12 mouse cellular contexts compared by ENCODE assay signal in the genomic region with DNA sequence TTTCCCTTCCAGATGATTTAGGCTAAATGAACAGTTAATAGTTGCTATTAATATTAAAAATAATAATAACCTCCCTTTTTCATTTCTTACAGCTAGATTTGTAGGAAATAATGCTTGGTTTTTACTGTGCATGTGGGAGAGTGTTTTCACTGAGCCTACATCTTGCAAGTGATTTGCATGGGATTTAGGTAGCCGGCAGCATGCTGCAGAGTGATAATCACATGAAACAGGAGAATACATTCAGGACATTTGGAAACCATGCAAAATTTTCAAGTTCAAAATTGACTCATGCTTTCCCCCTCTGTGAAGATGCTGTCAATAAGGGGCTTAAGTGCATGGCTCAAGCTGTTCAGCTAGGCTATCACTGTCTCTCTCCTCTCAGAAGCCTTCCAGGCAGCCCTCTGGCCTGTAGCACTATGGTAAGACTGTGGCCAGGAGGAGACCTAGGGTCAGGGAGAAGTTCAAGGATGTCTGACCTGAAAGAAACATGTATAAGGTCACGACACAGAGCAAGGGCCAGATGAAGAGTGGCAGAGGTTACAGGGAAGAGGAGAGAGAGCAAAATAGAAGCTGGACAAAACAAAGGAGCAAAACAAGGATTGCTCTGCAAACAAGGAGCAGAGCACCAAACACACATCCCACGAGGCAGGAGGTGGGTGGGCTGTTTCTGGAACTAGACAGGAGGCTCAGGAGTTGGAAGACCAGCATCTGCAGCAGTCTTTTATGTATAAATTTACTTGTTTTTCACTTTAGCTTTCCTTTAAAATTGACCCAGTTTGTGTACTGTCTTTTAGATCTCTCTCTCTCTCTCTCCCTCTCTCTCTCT.
A peak's percentile ranks its signal among the peaks of the same experiment; 100 is the strongest.
DNase-seq lines count a peak whose midpoint lies in the region; ATAC-seq lines count a peak whose summit lies in the region.
"Had no signal": no experiment of that assay in that cellular context is flagged by ENCODE, and none has a peak within 500 bp of the region (broad histone marks: within the 10 kb centered on the region; RNA-seq: fewer than 3 reads in every experiment).

No protein-coding gene starts in this region.

- 0 out of 2 replicates have a peak, but pooled peaks cover under 1% of the 10 kb centered on the region for H3K4me1 ChIP-seq in hindbrain, embryonic 11.5 days (replicated peaks; ENCODE audit: control insufficient read depth, insufficient read depth, low read length)
- H3K4me1 ChIP-seq in midbrain, embryonic 12.5 days = peaks cover 12% of the 10 kb centered on the region
- H3K4me1 ChIP-seq: heart, embryonic 10.5 days had no signal

- no peak overlapping the region for H3K4me2 ChIP-seq in hindbrain, embryonic 11.5 days (replicated peaks; ENCODE audit: low read depth, low read length)
- H3K4me2 ChIP-seq in midbrain, embryonic 12.5 days (replicated peaks) = no peak overlapping the region

- H3K9me3 ChIP-seq in hindbrain, embryonic 11.5 days (ENCODE audit: control insufficient read depth, low read length) = no peaks in the 10 kb centered on the region
- no peaks in the 10 kb centered on the region for H3K9me3 ChIP-seq in midbrain, embryonic 12.5 days
- H3K9me3 ChIP-seq: heart, embryonic 10.5 days had no signal

- WGBS in hindbrain, embryonic 11.5 days = 31% methylated on average over 3 of the region's 3 CpGs
- WGBS in midbrain, embryonic 12.5 days = 24% methylated on average over 3 of the region's 3 CpGs

- DNase-seq in left cerebral cortex, postnatal 25 days (ENCODE audit: low spot score in 2 of 2) = peak; percentile 21 to 62
- no peak for DNase-seq in left cerebral cortex, postnatal 10 days (ENCODE audit: extremely low spot score in 1 of 2, low spot score in 2 of 2)
- peak; percentile 23 for DNase-seq in hindbrain, embryonic 11.5 days (ENCODE audit: low spot score)
- peak; percentile 25 for DNase-seq in retina, postnatal 1 day
- no peak for DNase-seq in lung, postnatal 4 days
- DNase-seq in adrenal gland, adult 2 months = no peak

- intact Hi-C loops in left cerebral cortex, postnatal 25 days (cut with DNase I) = no loop called here
- intact Hi-C loops in left cerebral cortex, postnatal 10 days (cut with DNase I) = no loop called here

- H3K9ac ChIP-seq in hindbrain, embryonic 11.5 days (ENCODE audit: low read depth, low read length) = no peak overlapping the region
- H3K9ac ChIP-seq in midbrain, embryonic 12.5 days (replicated peaks) = no peak overlapping the region
- H3K9ac ChIP-seq: liver, embryonic 14.5 days had no signal

- no peaks in the 10 kb centered on the region for H3K36me3 ChIP-seq in hindbrain, embryonic 11.5 days (ENCODE audit: control insufficient read depth, insufficient read depth, low read length)
- no peaks in the 10 kb centered on the region for H3K36me3 ChIP-seq in midbrain, embryonic 12.5 days
- H3K36me3 ChIP-seq: heart, embryonic 10.5 days had no signal

- ATAC-seq in hindbrain, embryonic 11.5 days (ENCODE audit: low FRiP score) = peak; percentile 33
- peak; percentile 55 for ATAC-seq in midbrain, embryonic 12.5 days (ENCODE audit: low FRiP score, low read depth)
- no peak for ATAC-seq in activated CD4-positive, CD25-positive, alpha-beta regulatory T cell, adult 4 months
- ATAC-seq: CD4-positive, CD25-positive, alpha-beta regulatory T cell, adult 4 months; Patski had no signal

- peak overlapping the region; percentile 73 for H3K27ac ChIP-seq in hindbrain, embryonic 11.5 days (ENCODE audit: low read depth, low read length)
- peak overlapping the region; percentile 62 for H3K27ac ChIP-seq in midbrain, embryonic 12.5 days (replicated peaks)
- H3K27ac ChIP-seq: heart, embryonic 10.5 days; liver, embryonic 14.5 days had no signal

- H3K4me3 ChIP-seq in hindbrain, embryonic 11.5 days (ENCODE audit: low read depth, low read length) = no peak overlapping the region
- H3K4me3 ChIP-seq in midbrain, embryonic 12.5 days = no peak overlapping the region
- H3K4me3 ChIP-seq: heart, embryonic 10.5 days had no signal

- no peaks in the 10 kb centered on the region for H3K27me3 ChIP-seq in hindbrain, embryonic 11.5 days (ENCODE audit: control insufficient read depth, insufficient read depth, low read length)
- H3K27me3 ChIP-seq in midbrain, embryonic 12.5 days = no peaks in the 10 kb centered on the region
- H3K27me3 ChIP-seq: Patski had no signal

Comparison
In these comparisons a context has a peak if more than half of its experiments do, and no peak if none do; other contexts are left out.
1. DNase-seq: peak in left cerebral cortex, postnatal 25 days (2 of 2), hindbrain, embryonic 11.5 days (single experiment) and retina, postnatal 1 day (single experiment); none in left cerebral cortex, postnatal 10 days (0 of 2), lung, postnatal 4 days (0 of 2) and adrenal gland, adult 2 months (single experiment).